In the genomic region with DNA sequence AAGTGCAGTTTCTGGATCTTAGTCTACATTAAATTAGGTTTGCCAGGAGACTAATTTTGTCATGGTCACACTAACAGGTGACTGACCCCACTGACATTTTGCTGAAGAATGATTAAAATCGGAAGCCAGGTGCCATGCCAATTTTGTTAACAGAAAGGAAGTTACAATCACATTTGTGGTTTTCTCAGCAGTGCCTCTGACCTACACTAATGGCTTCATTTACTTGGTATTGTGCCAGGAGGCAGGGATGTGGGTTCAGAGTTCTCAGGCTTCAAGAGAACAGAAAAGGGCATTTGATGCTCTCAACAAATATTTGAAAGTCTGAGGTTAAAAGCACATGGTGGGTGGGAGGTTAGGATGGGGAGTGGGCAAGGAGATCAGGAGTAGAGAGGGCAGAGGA, we compare ENCODE assay signal across 19 mouse cellular contexts.
DNase-seq lines count a peak whose midpoint lies in the region; ATAC-seq and TF ChIP-seq lines count a peak whose summit lies in the region.
"Had no signal": no experiment of that assay in that cellular context is flagged by ENCODE, and none has a peak within 500 bp of the region (broad histone marks: within the 10 kb centered on the region; RNA-seq: fewer than 3 reads in every experiment).

No protein-coding gene starts in this region.

- no peaks in the 10 kb centered on the region for H3K27me3 ChIP-seq in kidney, adult 2 months (replicated peaks; ENCODE audit: control insufficient read depth, insufficient read depth, low read length)
- H3K27me3 ChIP-seq in C2C12 (ENCODE audit: control insufficient read depth, insufficient read depth, insufficient read length) = no peaks in the 10 kb centered on the region
- H3K27me3 ChIP-seq in liver, embryonic 12.5 days (replicated peaks) = no peaks in the 10 kb centered on the region
- no peaks in the 10 kb centered on the region for H3K27me3 ChIP-seq in limb, embryonic 10.5 days (ENCODE audit: low read depth, poor library complexity, severe bottlenecking)
- H3K27me3 ChIP-seq: liver, embryonic 13.5 days; megakaryocyte, embryonic 14.5 days; neural tube, embryonic 15.5 days had no signal

- no peaks in the 10 kb centered on the region for H3K79me2 ChIP-seq in C2C12 (ENCODE audit: control insufficient read depth, insufficient read depth)

- no peaks in the 10 kb centered on the region; the same call in 1 of the 2 replicates for H3K36me3 ChIP-seq in kidney, adult 2 months (ENCODE audit: control insufficient read depth, insufficient read depth, low read length)
- H3K36me3 ChIP-seq in C2C12 (ENCODE audit: control insufficient read depth, insufficient read depth) = no peaks in the 10 kb centered on the region
- H3K36me3 ChIP-seq in liver, embryonic 12.5 days = no peaks in the 10 kb centered on the region
- H3K36me3 ChIP-seq in limb, embryonic 10.5 days = no peaks in the 10 kb centered on the region
- H3K36me3 ChIP-seq: G1E; liver, embryonic 13.5 days; neural tube, embryonic 15.5 days had no signal

- TF ChIP-seq POLR2A in kidney, adult 2 months (IDR thresholded peaks at IDR 0.05; ENCODE audit: low read depth, low read length) = no peak

- H3K4me1 ChIP-seq in kidney, adult 2 months (ENCODE audit: control insufficient read depth, insufficient read depth, low read length) = no peaks in the 10 kb centered on the region
- no peaks in the 10 kb centered on the region for H3K4me1 ChIP-seq in liver, embryonic 12.5 days
- no peaks in the 10 kb centered on the region for H3K4me1 ChIP-seq in limb, embryonic 10.5 days
- H3K4me1 ChIP-seq: liver, embryonic 13.5 days; neural tube, embryonic 15.5 days had no signal

- H3K9ac ChIP-seq in liver, embryonic 12.5 days = no peak overlapping the region
- H3K9ac ChIP-seq: forebrain, postnatal 0 days; liver, embryonic 13.5 days; neural tube, embryonic 15.5 days had no signal

- ATAC-seq in common myeloid progenitor, adult 5-6 weeks (replicated peaks; ENCODE audit: low read depth, poor library complexity, severe bottlenecking) = peak; percentile 76
- peak; percentile 84 for ATAC-seq in megakaryocyte progenitor cell, adult 5-6 weeks (replicated peaks; ENCODE audit: poor library complexity)
- ATAC-seq in liver, embryonic 12.5 days = no peak
- ATAC-seq: forebrain, postnatal 0 days; intestine, postnatal 0 days had no signal

- H3K9me3 ChIP-seq in liver, embryonic 12.5 days (replicated peaks) = no peaks in the 10 kb centered on the region
- no peaks in the 10 kb centered on the region for H3K9me3 ChIP-seq in limb, embryonic 10.5 days (replicated peaks)
- H3K9me3 ChIP-seq: G1E; liver, embryonic 13.5 days; megakaryocyte, embryonic 14.5 days; neural tube, embryonic 15.5 days had no signal

- H3ac ChIP-seq in C2C12 (ENCODE audit: control insufficient read depth, insufficient read length, low read depth) = no peak overlapping the region

- no peak overlapping the region for H3K4me2 ChIP-seq in liver, embryonic 12.5 days
- H3K4me2 ChIP-seq: liver, embryonic 13.5 days; neural tube, embryonic 15.5 days had no signal

- peak; percentile 29 for DNase-seq in kidney, adult 2 months
- no peak for DNase-seq in kidney, postnatal 10 days
- no peak for DNase-seq in right cerebral cortex, postnatal 14 days
- DNase-seq in limb, embryonic 10.5 days (ENCODE audit: low spot score) = no peak
- DNase-seq: forebrain, postnatal 0 days; gastrocnemius, postnatal 25 days; liver, embryonic 13.5 days; lung, adult 2 months; lung, postnatal 14 days had no signal

- no peak for TF ChIP-seq CTCF in kidney, adult 2 months (conservative IDR thresholded peaks at IDR 0.05; ENCODE audit: insufficient read depth, insufficient read length, low read depth, low read length)
- no peak for TF ChIP-seq CTCF in C2C12 (IDR thresholded peaks at IDR 0.05; ENCODE audit: control insufficient read depth, insufficient read depth, insufficient read length)

- no peak overlapping the region for H3K27ac ChIP-seq in kidney, adult 2 months (ENCODE audit: insufficient read depth, low read depth, low read length)
- H3K27ac ChIP-seq in liver, embryonic 12.5 days = no peak overlapping the region
- no peak overlapping the region for H3K27ac ChIP-seq in limb, embryonic 10.5 days
- H3K27ac ChIP-seq: hindbrain, postnatal 0 days; kidney, postnatal 0 days; liver, embryonic 13.5 days; neural tube, embryonic 15.5 days had no signal

- no peaks in the 10 kb centered on the region for H3K79me3 ChIP-seq in C2C12 (ENCODE audit: low read depth)

- no peak overlapping the region for H3K4me3 ChIP-seq in kidney, adult 2 months (ENCODE audit: insufficient read depth, low read depth, low read length)
- H3K4me3 ChIP-seq in C2C12 (ENCODE audit: insufficient read depth, poor library complexity, severe bottlenecking) = no peak overlapping the region
- H3K4me3 ChIP-seq in liver, embryonic 12.5 days = no peak overlapping the region
- H3K4me3 ChIP-seq in limb, embryonic 10.5 days = no peak overlapping the region
- H3K4me3 ChIP-seq: liver, embryonic 13.5 days; megakaryocyte, embryonic 14.5 days; neural tube, embryonic 15.5 days had no signal

- 40% methylated on average over 1 of the region's 1 CpGs for WGBS in kidney, adult 2 months
- 47% methylated on average over 1 of the region's 1 CpGs for WGBS in liver, embryonic 12.5 days (ENCODE audit: insufficient replicate concordance)
- 95% methylated on average over 1 of the region's 1 CpGs for WGBS in limb, embryonic 10.5 days

TF ChIP-seq in C2C12, 6 proteins besides CTCF, POLR2A, EP300 and RAD21:
- TF ChIP-seq CEBPB (IDR thresholded peaks at IDR 0.05; ENCODE audit: low read depth) = no peak
- TF ChIP-seq MYOD1 (IDR thresholded peaks at IDR 0.05; ENCODE audit: control insufficient read depth, insufficient read length, low read depth) = peak; percentile 47
- no peak for TF ChIP-seq USF1 (IDR thresholded peaks at IDR 0.05; ENCODE audit: low read depth)
- no peak for TF ChIP-seq MYOG (IDR thresholded peaks at IDR 0.05; ENCODE audit: control insufficient read depth, extremely low read depth, insufficient read length)
- TF ChIP-seq FOSL1 (IDR thresholded peaks at IDR 0.05; ENCODE audit: insufficient read depth, low read length, poor library complexity, severe bottlenecking) = no peak
- TF ChIP-seq MAX (IDR thresholded peaks at IDR 0.05) = no peak
